Mouse (Mus musculus): ENCODE measurements around the gene Ascl5. TPM values are rescaled to one million over a fixed set of nuclear protein-coding genes. Genes with fewer than 3 reads are reported as not detected.

Ascl5 gene
- total and polyA plus RNA-seq, 2 experiments from 2014 or later: not detected

DNA sequence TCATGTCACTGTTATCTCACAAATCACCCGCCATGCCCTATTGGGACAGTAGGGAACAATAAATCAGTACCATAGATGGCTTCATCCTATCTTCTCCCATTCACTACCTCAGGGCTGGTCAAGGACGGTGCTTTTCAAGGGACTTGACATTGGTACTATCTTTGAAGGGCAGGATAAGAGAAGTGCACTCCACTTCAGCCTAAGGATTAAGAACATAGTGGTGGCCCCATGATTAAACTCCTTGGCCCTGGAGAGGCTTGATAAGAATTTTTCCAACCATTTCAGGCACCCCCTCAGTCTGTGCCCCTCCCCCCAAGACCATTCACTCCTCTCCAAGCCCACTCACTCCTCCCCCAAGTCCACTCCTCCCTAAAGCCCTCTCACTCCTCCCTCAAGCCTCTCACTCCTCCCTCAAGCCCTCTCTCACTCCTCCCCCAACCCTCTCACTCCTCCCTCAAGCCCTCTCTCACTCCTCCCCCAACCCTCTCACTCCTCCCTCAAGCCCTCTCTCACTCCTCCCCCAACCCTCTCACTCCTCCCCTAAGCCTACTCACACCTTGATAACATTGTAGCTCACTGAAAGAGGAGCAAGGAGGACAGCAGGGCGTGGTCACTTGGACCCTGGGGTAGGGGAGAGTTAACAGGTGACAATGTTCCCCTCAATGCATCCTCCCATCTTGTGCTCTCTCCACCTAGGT is 35.5 kb downstream of the Ascl5 start:
- no peak overlapping the region for H3K9ac ChIP-seq (replicated peaks; ENCODE audit: low read depth, low read length)
- TF ChIP-seq CTCF (IDR thresholded peaks at IDR 0.05; ENCODE audit: low read depth): no peak
- no peak for TF ChIP-seq EP300 (IDR thresholded peaks at IDR 0.05; ENCODE audit: low read depth)
- WGBS: 55% methylated on average over 3 of the region's 3 CpGs
- H3K4me1 ChIP-seq (ENCODE audit: control insufficient read depth, insufficient read depth): peaks cover 8% of the 10 kb centered on the region; the same call in 1 of the 2 replicates
- ATAC-seq (ENCODE audit: insufficient read depth, low read depth) (no peak), DNase-seq (ENCODE audit: low spot score) (no peak)
- peaks cover 11% of the 10 kb centered on the region; the same call in 1 of the 2 replicates for H3K27me3 ChIP-seq (ENCODE audit: control insufficient read depth, insufficient read depth, low read length)
- no peak overlapping the region for H3K4me2 ChIP-seq (ENCODE audit: low read depth, low read length)
- no peak overlapping the region for H3K27ac ChIP-seq (ENCODE audit: low read depth)
- no peaks in the 10 kb centered on the region; the same call in 1 of the 2 replicates for H3K9me3 ChIP-seq (replicated peaks; ENCODE audit: control insufficient read depth, low read length)
- H3K4me3 ChIP-seq (ENCODE audit: low read depth, low read length): no peak overlapping the region
- H3K36me3 ChIP-seq (replicated peaks; ENCODE audit: control insufficient read depth, insufficient read depth, low read length): no peaks in the 10 kb centered on the region

DNA sequence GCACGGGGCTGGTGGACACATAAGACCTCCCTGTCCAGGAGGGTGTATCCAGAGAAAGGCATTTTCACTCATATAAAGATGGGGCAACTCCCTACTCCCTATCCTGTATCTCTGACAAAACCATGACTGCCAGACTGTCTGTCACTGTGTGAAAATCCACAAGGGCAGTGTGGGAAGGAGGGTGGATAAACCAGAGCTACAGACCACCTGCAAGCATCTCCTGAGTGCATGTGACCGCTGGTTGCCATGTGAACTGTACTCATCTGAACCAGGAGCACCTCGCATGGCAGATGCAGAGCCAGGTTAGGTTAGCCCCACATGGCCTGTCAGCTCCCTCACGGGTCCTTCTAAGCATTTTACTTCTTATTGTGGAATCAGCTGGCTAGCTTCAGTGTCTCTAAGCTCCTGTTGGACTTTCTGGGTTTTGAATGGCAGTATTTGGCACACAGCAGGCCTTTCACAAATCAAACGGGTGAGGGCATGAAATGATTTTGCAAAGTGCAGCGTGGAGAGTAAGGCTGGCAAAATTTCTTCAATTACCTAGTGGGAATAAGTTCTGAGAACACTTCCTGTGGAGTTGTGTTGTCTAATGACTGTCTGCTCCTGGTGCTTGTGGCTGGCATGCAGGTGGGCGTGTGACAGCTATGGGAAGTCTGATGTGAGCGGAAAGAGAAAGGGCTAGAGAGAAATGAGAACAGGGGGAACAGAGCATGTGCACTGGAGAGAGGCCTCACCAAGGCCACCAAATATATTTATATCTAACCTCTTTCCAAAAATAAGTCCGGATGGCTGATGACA is 39.0 kb downstream of the Ascl5 start:
- peaks cover 8% of the 10 kb centered on the region; the same call in 1 of the 2 replicates for H3K4me1 ChIP-seq (ENCODE audit: control insufficient read depth, insufficient read depth)
- DNase-seq (ENCODE audit: low spot score): peak; percentile 22
- no peak overlapping the region for H3K4me3 ChIP-seq (ENCODE audit: low read depth, low read length)

DNA sequence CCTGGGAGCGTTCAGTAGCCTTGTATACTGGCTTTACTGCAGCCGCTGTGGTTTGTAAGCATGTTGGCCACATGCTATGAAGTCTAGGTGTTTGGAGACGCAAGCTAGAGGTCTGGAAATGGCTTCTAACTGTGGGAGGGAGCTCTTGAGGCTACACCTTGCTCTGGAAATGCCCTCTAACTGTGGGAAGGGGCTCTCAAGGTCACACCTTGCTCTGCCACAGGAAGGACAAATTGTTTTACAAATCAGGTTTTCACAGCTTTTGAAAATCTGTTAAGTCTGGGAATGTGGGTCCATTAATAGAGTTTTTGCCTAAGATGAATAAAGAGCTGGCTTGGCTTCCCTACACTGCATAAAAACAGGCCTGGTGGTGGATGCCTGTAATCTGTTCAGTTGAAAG is 43.1 kb downstream of the Ascl5 start:
- DNase-seq (ENCODE audit: low spot score) (no peak), ATAC-seq (ENCODE audit: insufficient read depth, low read depth) (no peak)
- no peaks in the 10 kb centered on the region for H3K36me3 ChIP-seq (replicated peaks; ENCODE audit: control insufficient read depth, insufficient read depth, low read length)
- TF ChIP-seq EP300 (IDR thresholded peaks at IDR 0.05; ENCODE audit: low read depth) (no peak), CTCF (IDR thresholded peaks at IDR 0.05; ENCODE audit: low read depth) (no peak)
- H3K27ac ChIP-seq (ENCODE audit: low read depth): no peak overlapping the region
- no peak overlapping the region for H3K4me3 ChIP-seq (ENCODE audit: low read depth, low read length)
- H3K27me3 ChIP-seq (ENCODE audit: control insufficient read depth, insufficient read depth, low read length): peaks cover 7% of the 10 kb centered on the region; the same call in 1 of the 2 replicates
- no peak overlapping the region for H3K9ac ChIP-seq (replicated peaks; ENCODE audit: low read depth, low read length)
- H3K4me2 ChIP-seq (ENCODE audit: low read depth, low read length): no peak overlapping the region
- 71% methylated on average over 3 of the region's 3 CpGs for WGBS
- H3K4me1 ChIP-seq (ENCODE audit: control insufficient read depth, insufficient read depth): peaks cover 3% of the 10 kb centered on the region; the same call in 1 of the 2 replicates
- H3K9me3 ChIP-seq (replicated peaks; ENCODE audit: control insufficient read depth, low read length): no peaks in the 10 kb centered on the region

More for the DNA sequence above, 39.0 kb downstream of the Ascl5 start:
- Histone ChIP-seq H3K4me2 (ENCODE audit: low read depth, low read length) (no peak overlapping the region), H3K27ac (ENCODE audit: low read depth) (no peak overlapping the region), H3K36me3 (replicated peaks; ENCODE audit: control insufficient read depth, insufficient read depth, low read length) (no peaks in the 10 kb centered on the region), H3K9me3 (replicated peaks; ENCODE audit: control insufficient read depth, low read length) (no peaks in the 10 kb centered on the region), H3K9ac (replicated peaks; ENCODE audit: low read depth, low read length) (no peak overlapping the region), H3K27me3 (ENCODE audit: control insufficient read depth, insufficient read depth, low read length) (peaks cover 14% of the 10 kb centered on the region; the same call in 1 of the 2 replicates)
- WGBS: 63% methylated on average over 9 of the region's 9 CpGs
- TF ChIP-seq CTCF (IDR thresholded peaks at IDR 0.05; ENCODE audit: low read depth) (no peak), EP300 (IDR thresholded peaks at IDR 0.05; ENCODE audit: low read depth) (no peak)
- peak; percentile 24; the same call in 1 of the 2 replicates for ATAC-seq (ENCODE audit: insufficient read depth, low read depth)

DNA sequence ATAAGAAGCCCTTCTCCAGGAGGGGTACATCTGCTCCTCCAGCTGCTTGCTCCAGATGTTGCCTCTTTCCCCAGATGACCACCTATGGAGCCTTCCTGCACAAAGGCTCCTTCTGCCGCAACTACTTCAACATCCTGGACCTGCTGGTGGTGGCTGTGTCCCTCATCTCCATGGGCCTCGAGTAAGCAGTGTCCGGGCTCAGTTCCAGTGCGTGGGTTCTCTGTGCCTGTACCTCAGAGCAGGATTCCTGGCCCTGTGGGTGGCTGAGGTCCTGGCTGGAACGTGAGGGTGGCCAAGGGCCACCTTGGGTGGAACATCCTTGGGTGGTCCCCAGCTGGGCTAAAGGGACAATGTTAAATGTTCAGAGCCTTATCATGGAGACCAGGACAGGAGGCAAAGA is 44.2 kb downstream of the Ascl5 start:
- peaks cover 7% of the 10 kb centered on the region; the same call in 1 of the 2 replicates for H3K27me3 ChIP-seq (ENCODE audit: control insufficient read depth, insufficient read depth, low read length)
- WGBS: 67% methylated on average over 5 of the region's 5 CpGs
- no peaks in the 10 kb centered on the region for H3K36me3 ChIP-seq (replicated peaks; ENCODE audit: control insufficient read depth, insufficient read depth, low read length)
- no peak overlapping the region for H3K27ac ChIP-seq (ENCODE audit: low read depth)
- peaks cover under 1% of the 10 kb centered on the region; the same call in 1 of the 2 replicates for H3K4me1 ChIP-seq (ENCODE audit: control insufficient read depth, insufficient read depth)
- H3K4me3 ChIP-seq (ENCODE audit: low read depth, low read length): no peak overlapping the region
- no peak for DNase-seq (ENCODE audit: low spot score)
- TF ChIP-seq CTCF (IDR thresholded peaks at IDR 0.05; ENCODE audit: low read depth) (no peak), EP300 (IDR thresholded peaks at IDR 0.05; ENCODE audit: low read depth) (no peak)
- no peak overlapping the region for H3K9ac ChIP-seq (replicated peaks; ENCODE audit: low read depth, low read length)
- no peak for ATAC-seq (ENCODE audit: insufficient read depth, low read depth)
- H3K4me2 ChIP-seq (ENCODE audit: low read depth, low read length): no peak overlapping the region
- no peaks in the 10 kb centered on the region for H3K9me3 ChIP-seq (replicated peaks; ENCODE audit: control insufficient read depth, low read length)

Other genes with a start within 250 kb of the Ascl5 start
- gene Lad1, start 232.2 kb upstream of the Ascl5 start, total RNA-seq (2014; rRNA removed; ENCODE audit: low replicate concordance): 4.4 and 32.9 TPM in 2 replicates
- 9.1 and 11.1 TPM in 2 replicates for gene Lad1, start 232.2 kb upstream of the Ascl5 start, polyA plus RNA-seq (2015; fragmentation: Nextera tagmentation; extraction: Ambion mirVana)
- 1,865 and 1,929 TPM in 2 replicates for gene Tnnt2, start 214.4 kb upstream of the Ascl5 start, total RNA-seq (2014; rRNA removed; ENCODE audit: low replicate concordance)
- gene Tnnt2, start 214.4 kb upstream of the Ascl5 start, polyA plus RNA-seq (2015; fragmentation: Nextera tagmentation; extraction: Ambion mirVana): 13,184 and 14,025 TPM in 2 replicates
- 0.58 TPM in 1 of 2 replicates, not detected in the other for gene Pkp1, start 131.6 kb upstream of the Ascl5 start, total RNA-seq (2014; rRNA removed; ENCODE audit: low replicate concordance)
- 0.05 TPM in 2 replicates for gene Pkp1, start 131.6 kb upstream of the Ascl5 start, polyA plus RNA-seq (2015; fragmentation: Nextera tagmentation; extraction: Ambion mirVana)
- gene Igfn1, start 44.5 kb upstream of the Ascl5 start, total RNA-seq (2014; rRNA removed; ENCODE audit: low replicate concordance): not detected in 2 replicates
- 0.04 and 0.05 TPM in 2 replicates for gene Igfn1, start 44.5 kb upstream of the Ascl5 start, polyA plus RNA-seq (2015; fragmentation: Nextera tagmentation; extraction: Ambion mirVana)
- gene Tmem9, start 42.7 kb upstream of the Ascl5 start, total RNA-seq (2014; rRNA removed; ENCODE audit: low replicate concordance): 45.3 and 46.0 TPM in 2 replicates
- 51.2 and 57.3 TPM in 2 replicates for gene Tmem9, start 42.7 kb upstream of the Ascl5 start, polyA plus RNA-seq (2015; fragmentation: Nextera tagmentation; extraction: Ambion mirVana)
- 13.8 TPM in 1 of 2 replicates, not detected in the other for gene Cacna1s, start 1.9 kb downstream of the Ascl5 start, total RNA-seq (2014; rRNA removed; ENCODE audit: low replicate concordance)
- 0.49 and 0.80 TPM in 2 replicates for gene Cacna1s, start 1.9 kb downstream of the Ascl5 start, polyA plus RNA-seq (2015; fragmentation: Nextera tagmentation; extraction: Ambion mirVana)
- gene Kif21b, start 80.6 kb downstream of the Ascl5 start, total RNA-seq (2014; rRNA removed; ENCODE audit: low replicate concordance): 0.38 and 2.8 TPM in 2 replicates
- gene Kif21b, start 80.6 kb downstream of the Ascl5 start, polyA plus RNA-seq (2015; fragmentation: Nextera tagmentation; extraction: Ambion mirVana): 0.18 and 0.26 TPM in 2 replicates
- not detected in 2 replicates for gene Mroh3, start 162.0 kb downstream of the Ascl5 start, total RNA-seq (2014; rRNA removed; ENCODE audit: low replicate concordance)
- gene Mroh3, start 162.0 kb downstream of the Ascl5 start, polyA plus RNA-seq (2015; fragmentation: Nextera tagmentation; extraction: Ambion mirVana): not detected in 2 replicates
- gene Inava, start 183.5 kb downstream of the Ascl5 start, total RNA-seq (2014; rRNA removed; ENCODE audit: low replicate concordance): 0.42 and 0.70 TPM in 2 replicates
- gene Inava, start 183.5 kb downstream of the Ascl5 start, polyA plus RNA-seq (2015; fragmentation: Nextera tagmentation; extraction: Ambion mirVana): 0.21 TPM in 1 of 2 replicates, not detected in the other
- not detected in 2 replicates for gene Gpr25, start 210.1 kb downstream of the Ascl5 start, total RNA-seq (2014; rRNA removed; ENCODE audit: low replicate concordance)
- not detected in 2 replicates for gene Gpr25, start 210.1 kb downstream of the Ascl5 start, polyA plus RNA-seq (2015; fragmentation: Nextera tagmentation; extraction: Ambion mirVana)

Measured in heart, postnatal 0 days (tissue).